Mouse (Mus musculus) heart, adult 2 months (tissue): ENCODE measurements at regions not wholly inside any gene's neighbourhood (a gene's known extent, or its start where the extent isn't known, plus 50 kb on each side); places are given as distances from the start of the nearest gene placed in this dataset.

ENCODE experiments used
- CTCF ChIP-seq: fragments of 200-600 bp; IDR thresholded peaks from 2 replicates; pipeline ENCODE4 v1.8.1; 2022; ENCODE audit warnings: antibody characterized with exemption, mild to moderate bottlenecking, moderate library complexity
- EP300 ChIP-seq: fragments of 200-500 bp; IDR thresholded peaks from 2 replicates; pipeline ENCODE4 v1.6.1; 2011; ENCODE audit warnings: low read depth, low read length, control low read depth; ENCODE audit not compliant: insufficient read depth
- POLR2A ChIP-seq: fragments of 200-500 bp; IDR thresholded peaks from 2 replicates; pipeline ENCODE4 v1.6.1; 2011; ENCODE audit warnings: mild to moderate bottlenecking, low read depth, low read length, control low read depth; ENCODE audit not compliant: insufficient read depth

GRCm38 (mm10) chr2:44504273-44504672, 423.2 kb downstream of the Gtdc1 start:
- TF ChIP-seq CTCF: no peak
- no peak for TF ChIP-seq EP300
- no peak for TF ChIP-seq POLR2A
